Mouse (Mus musculus): Measurements from ENCODE around the gene Ccnb2.

- TF ChIP-seq E2F4 (IDR thresholded peaks at IDR 0.05; ENCODE audit: insufficient read depth) (no peak), TCF12 (IDR thresholded peaks at IDR 0.05; ENCODE audit: insufficient read depth, poor library complexity, severe bottlenecking) (no peak), REST (IDR thresholded peaks at IDR 0.05; ENCODE audit: insufficient read depth, insufficient read length) (no peak), POLR2A (IDR thresholded peaks at IDR 0.05; ENCODE audit: insufficient read length, low read depth) (no peak), MYOG (IDR thresholded peaks at IDR 0.05; ENCODE audit: control insufficient read depth in 1 of 3, insufficient read depth in 1 of 3, insufficient read length in 2 of 3, low read depth in 2 of 3) (no peak), POLR2AphosphoS2 (IDR thresholded peaks at IDR 0.05; ENCODE audit: insufficient read length, low read depth) (no peak), USF1 (IDR thresholded peaks at IDR 0.05; ENCODE audit: low read depth) (no peak)
These were observed 10.7 kb downstream of the Ccnb2 start for GRCm38 (mm10) chr9:70410668-70411067.

All from myocyte (in vitro differentiated cells).